Mouse (Mus musculus): ENCODE data around the gene Klhl22. TPM values are rescaled to one million over a fixed set of nuclear protein-coding genes. Genes with fewer than 3 reads are reported as not detected.

Klhl22 gene
- polyA plus RNA-seq, 1 experiment from 2014 or later: 55.4 TPM

GRCm38 (mm10) chr16:17796971-17797811 lies 37.8 kb downstream of the Klhl22 start, which contains the start of gene Scarf2:
Scarf2 (plus strand) TSS chr16:17797282.
- Histone ChIP-seq H3K27me3 (ENCODE audit: insufficient read depth, poor library complexity, severe bottlenecking) (peaks cover 78% of the 10 kb centered on the region), H3K27ac (peak within 1 kb of the TSS; percentile 95), H3K4me1 (peaks cover 58% of the 10 kb centered on the region), H3K9me3 (no peaks in the 10 kb centered on the region), H3K4me3 (peak within 1 kb of the TSS; percentile 74), H3K36me3 (peaks cover 16% of the 10 kb centered on the region)
- 1% methylated on average over 81 of the region's 81 CpGs for WGBS
- DNase-seq (ENCODE audit: low spot score): no peak

GRCm38 (mm10) chr16:17797812-17798311 lies 38.4 kb downstream of the Klhl22 start:
- Histone ChIP-seq H3K9me3 (no peaks in the 10 kb centered on the region), H3K27me3 (ENCODE audit: insufficient read depth, poor library complexity, severe bottlenecking) (peaks cover 81% of the 10 kb centered on the region), H3K27ac (peak overlapping the region; percentile 95), H3K4me3 (peak overlapping the region; percentile 74), H3K4me1 (peaks cover 65% of the 10 kb centered on the region), H3K36me3 (0 out of 2 replicates have a peak, but pooled peaks cover 9% of the 10 kb centered on the region)
- no peak for DNase-seq (ENCODE audit: low spot score)
- 3% methylated on average over 29 of the region's 29 CpGs for WGBS

GRCm38 (mm10) chr16:17798321-17799180 lies 39.1 kb downstream of the Klhl22 start:
- H3K27me3 ChIP-seq (ENCODE audit: insufficient read depth, poor library complexity, severe bottlenecking): peaks cover 86% of the 10 kb centered on the region
- H3K9me3 ChIP-seq: no peaks in the 10 kb centered on the region
- 2% methylated on average over 41 of the region's 45 CpGs for WGBS
- peak overlapping the region; percentile 74 for H3K4me3 ChIP-seq
- 0 out of 2 replicates have a peak, but pooled peaks cover 3% of the 10 kb centered on the region for H3K36me3 ChIP-seq
- peaks cover 72% of the 10 kb centered on the region for H3K4me1 ChIP-seq
- peak; percentile 86 for DNase-seq (ENCODE audit: low spot score)
- peak overlapping the region; percentile 95 for H3K27ac ChIP-seq

- H3K27ac ChIP-seq: no peak overlapping the region
- DNase-seq (ENCODE audit: low spot score): peak; percentile 63
- no peaks in the 10 kb centered on the region for H3K9me3 ChIP-seq
- H3K4me3 ChIP-seq: no peak overlapping the region
- peaks cover 82% of the 10 kb centered on the region for H3K4me1 ChIP-seq
- H3K27me3 ChIP-seq (ENCODE audit: insufficient read depth, poor library complexity, severe bottlenecking): peaks cover 93% of the 10 kb centered on the region
- no peaks in the 10 kb centered on the region for H3K36me3 ChIP-seq
These were observed 40.2 kb downstream of the Klhl22 start for GRCm38 (mm10) chr16:17799584-17799983.

- Histone ChIP-seq H3K36me3 (0 out of 2 replicates have a peak, but pooled peaks cover 9% of the 10 kb centered on the region), H3K4me3 (peak overlapping the region; percentile 58), H3K9me3 (no peaks in the 10 kb centered on the region), H3K27ac (no peak overlapping the region; the same call in 1 of the 2 replicates), H3K27me3 (ENCODE audit: insufficient read depth, poor library complexity, severe bottlenecking) (peaks cover 99% of the 10 kb centered on the region), H3K4me1 (peaks cover 87% of the 10 kb centered on the region)
- WGBS: 8% methylated on average over 7 of the region's 7 CpGs
- peak; percentile 73 for DNase-seq (ENCODE audit: low spot score)
These were observed 42.5 kb downstream of the Klhl22 start for GRCm38 (mm10) chr16:17801777-17802455.

- Histone ChIP-seq H3K36me3 (0 out of 2 replicates have a peak, but pooled peaks cover 12% of the 10 kb centered on the region), H3K9me3 (no peaks in the 10 kb centered on the region), H3K27me3 (ENCODE audit: insufficient read depth, poor library complexity, severe bottlenecking) (peaks cover 97% of the 10 kb centered on the region), H3K4me1 (peaks cover 87% of the 10 kb centered on the region), H3K4me3 (peak overlapping the region; percentile 58), H3K27ac (peak overlapping the region; percentile 67)
- 8% methylated on average over 18 of the region's 18 CpGs for WGBS
- peak; percentile 76 for DNase-seq (ENCODE audit: low spot score)
These were observed 43.0 kb downstream of the Klhl22 start for GRCm38 (mm10) chr16:17802456-17802838.

GRCm38 (mm10) chr16:17802839-17803674 lies 43.6 kb downstream of the Klhl22 start:
- Histone ChIP-seq H3K36me3 (0 out of 2 replicates have a peak, but pooled peaks cover 12% of the 10 kb centered on the region), H3K27me3 (ENCODE audit: insufficient read depth, poor library complexity, severe bottlenecking) (peaks cover 97% of the 10 kb centered on the region), H3K9me3 (no peaks in the 10 kb centered on the region), H3K27ac (peak overlapping the region; percentile 67), H3K4me1 (peaks cover 88% of the 10 kb centered on the region), H3K4me3 (peak overlapping the region; percentile 58)
- WGBS: 2% methylated on average over 83 of the region's 83 CpGs
- DNase-seq (ENCODE audit: low spot score): peak; percentile 79

GRCm38 (mm10) chr16:17803675-17804448 lies 44.4 kb downstream of the Klhl22 start:
- peaks cover 80% of the 10 kb centered on the region for H3K4me1 ChIP-seq
- WGBS: 10% methylated on average over 33 of the region's 33 CpGs
- H3K27me3 ChIP-seq (ENCODE audit: insufficient read depth, poor library complexity, severe bottlenecking): peaks cover 95% of the 10 kb centered on the region
- H3K27ac ChIP-seq: no peak overlapping the region
- H3K36me3 ChIP-seq: 0 out of 2 replicates have a peak, but pooled peaks cover 12% of the 10 kb centered on the region
- H3K4me3 ChIP-seq: peak overlapping the region; percentile 58
- no peaks in the 10 kb centered on the region for H3K9me3 ChIP-seq
- peak; percentile 73 for DNase-seq (ENCODE audit: low spot score)

- 0 out of 2 replicates have a peak, but pooled peaks cover 12% of the 10 kb centered on the region for H3K36me3 ChIP-seq
- 4% methylated on average over 33 of the region's 33 CpGs for WGBS
- H3K4me1 ChIP-seq: peaks cover 79% of the 10 kb centered on the region
- H3K4me3 ChIP-seq: peak overlapping the region; percentile 58
- no peaks in the 10 kb centered on the region for H3K9me3 ChIP-seq
- H3K27me3 ChIP-seq (ENCODE audit: insufficient read depth, poor library complexity, severe bottlenecking): peaks cover 91% of the 10 kb centered on the region
- no peak overlapping the region for H3K27ac ChIP-seq
- no peak for DNase-seq (ENCODE audit: low spot score)
These were observed 45.1 kb downstream of the Klhl22 start for GRCm38 (mm10) chr16:17804449-17804912.

GRCm38 (mm10) chr16:17804982-17805381 lies 45.6 kb downstream of the Klhl22 start:
- Histone ChIP-seq H3K9me3 (no peaks in the 10 kb centered on the region), H3K4me3 (peak overlapping the region; percentile 58), H3K36me3 (0 out of 2 replicates have a peak, but pooled peaks cover 12% of the 10 kb centered on the region), H3K27ac (no peak overlapping the region), H3K4me1 (peaks cover 79% of the 10 kb centered on the region), H3K27me3 (ENCODE audit: insufficient read depth, poor library complexity, severe bottlenecking) (peaks cover 87% of the 10 kb centered on the region)
- 24% methylated on average over 7 of the region's 7 CpGs for WGBS
- no peak for DNase-seq (ENCODE audit: low spot score)

Measured in heart, embryonic 10.5 days (tissue).